ENCODE assay signal across 8 mouse cellular contexts in the genomic region with DNA sequence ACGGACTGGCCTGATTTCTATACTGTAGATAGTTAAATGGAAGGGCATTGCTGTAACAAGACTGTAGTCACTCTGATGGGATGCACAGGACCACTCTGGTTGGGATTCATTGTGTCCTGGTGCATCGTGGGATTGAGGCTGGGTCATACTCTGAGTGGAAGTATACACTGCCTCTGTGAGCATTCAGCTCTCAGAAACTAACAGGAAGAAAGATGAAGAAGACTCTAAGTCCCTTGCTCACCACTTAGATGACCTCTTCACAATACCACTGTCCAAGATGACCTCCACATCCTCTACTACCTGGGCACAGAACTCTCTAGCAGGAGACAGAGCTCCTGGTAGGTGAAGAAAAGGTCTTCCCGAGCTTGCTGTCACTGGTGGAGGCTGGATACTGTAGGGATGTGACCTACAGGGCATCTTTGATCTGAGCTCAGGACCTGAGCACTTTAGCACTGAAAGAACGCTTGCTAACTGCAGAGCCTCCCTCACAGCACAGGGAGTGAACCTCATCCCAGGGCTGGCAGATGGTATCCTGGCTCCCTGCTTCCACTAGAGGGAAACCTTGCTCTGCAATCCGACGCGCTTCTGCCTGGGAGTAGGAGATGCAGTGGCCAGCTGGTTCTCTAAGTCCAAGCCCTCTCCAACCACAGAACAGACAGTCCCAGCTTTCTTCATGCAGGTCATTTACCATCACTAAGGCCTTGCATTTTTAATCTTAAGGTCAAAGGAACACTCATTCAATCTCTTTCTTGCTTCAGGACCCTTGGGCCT. TPM values are rescaled to one million over a fixed set of nuclear protein-coding genes. Genes with fewer than 3 reads are reported as not detected.
A peak's percentile ranks its signal among the peaks of the same experiment; 100 is the strongest.
DNase-seq lines count a peak whose midpoint lies in the region; ATAC-seq lines count a peak whose summit lies in the region.

No protein-coding gene starts in this region.

- no peak overlapping the region for H3K9ac ChIP-seq in forebrain, embryonic 13.5 days
- no peak overlapping the region for H3K9ac ChIP-seq in hindbrain, embryonic 16.5 days (ENCODE audit: low read depth, low read length)
- H3K9ac ChIP-seq in stomach, embryonic 14.5 days (replicated peaks; ENCODE audit: low read depth, low read length): no peak overlapping the region

- DNase-seq in layer of hippocampus, adult 11-12 months (ENCODE audit: low spot score): peak; percentile 75
- no peak for DNase-seq in layer of hippocampus, adult 9-10 months (ENCODE audit: low spot score)
- peak; percentile 20 for DNase-seq in c-Kit-positive CD71-positive TER-119-positive erythroid progenitor cells, embryonic 14.5 days (ENCODE audit: low spot score)
- peak; percentile 76 for DNase-seq in left cerebral cortex, postnatal 4 days
- peak; percentile 85 for DNase-seq in mesoderm, embryonic 11.5 days (ENCODE audit: low read depth, low spot score)

- H3K27me3 ChIP-seq in forebrain, embryonic 13.5 days: no peaks in the 10 kb centered on the region
- H3K27me3 ChIP-seq in hindbrain, embryonic 16.5 days (replicated peaks; ENCODE audit: control insufficient read depth, insufficient read depth, low read length): no peaks in the 10 kb centered on the region
- H3K27me3 ChIP-seq in stomach, embryonic 14.5 days (ENCODE audit: control insufficient read depth, insufficient read depth, low read length): no peaks in the 10 kb centered on the region

- intact Hi-C loops in left cerebral cortex, postnatal 4 days (cut with DNase I): loop anchor here (2.0 to 5.0 kb wide), 3 partner anchors 49 to 328 kb away; partner anchors contain the start of gene Stum

- ATAC-seq in forebrain, embryonic 13.5 days: peak; percentile 87
- ATAC-seq in hindbrain, embryonic 16.5 days: peak; percentile 92
- ATAC-seq in stomach, embryonic 14.5 days (ENCODE audit: insufficient number of reproducible peaks, insufficient read depth, low FRiP score, low read depth): peak; percentile 83

- H3K36me3 ChIP-seq in forebrain, embryonic 13.5 days (ENCODE audit: poor library complexity, severe bottlenecking): no peaks in the 10 kb centered on the region
- H3K36me3 ChIP-seq in hindbrain, embryonic 16.5 days (ENCODE audit: control insufficient read depth, insufficient read depth, low read length): no peaks in the 10 kb centered on the region
- H3K36me3 ChIP-seq in stomach, embryonic 14.5 days (ENCODE audit: control insufficient read depth, insufficient read depth, low read length): no peaks in the 10 kb centered on the region

- no peak overlapping the region for H3K27ac ChIP-seq in forebrain, embryonic 13.5 days
- H3K27ac ChIP-seq in hindbrain, embryonic 16.5 days (ENCODE audit: low read depth, low read length): no peak overlapping the region
- no peak overlapping the region for H3K27ac ChIP-seq in stomach, embryonic 14.5 days (ENCODE audit: low read length)

- no peak overlapping the region for H3K4me2 ChIP-seq in forebrain, embryonic 13.5 days
- H3K4me2 ChIP-seq in hindbrain, embryonic 16.5 days (ENCODE audit: low read length): no peak overlapping the region
- H3K4me2 ChIP-seq in stomach, embryonic 14.5 days (replicated peaks; ENCODE audit: low read depth, low read length): no peak overlapping the region

- peaks cover 20% of the 10 kb centered on the region for H3K4me1 ChIP-seq in forebrain, embryonic 13.5 days
- peaks cover 11% of the 10 kb centered on the region for H3K4me1 ChIP-seq in hindbrain, embryonic 16.5 days (ENCODE audit: control insufficient read depth, insufficient read depth, low read depth, low read length)
- H3K4me1 ChIP-seq in stomach, embryonic 14.5 days (ENCODE audit: control insufficient read depth, insufficient read depth, low read length): peaks cover 18% of the 10 kb centered on the region; the same call in 1 of the 2 replicates

- no peaks in the 10 kb centered on the region for H3K9me3 ChIP-seq in forebrain, embryonic 13.5 days (replicated peaks)
- no peaks in the 10 kb centered on the region for H3K9me3 ChIP-seq in hindbrain, embryonic 16.5 days (ENCODE audit: control insufficient read depth, low read length)
- H3K9me3 ChIP-seq in stomach, embryonic 14.5 days (ENCODE audit: control insufficient read depth, low read depth, low read length): no peaks in the 10 kb centered on the region

- H3K4me3 ChIP-seq in forebrain, embryonic 13.5 days: no peak overlapping the region
- no peak overlapping the region for H3K4me3 ChIP-seq in hindbrain, embryonic 16.5 days (ENCODE audit: low read length)
- no peak overlapping the region for H3K4me3 ChIP-seq in stomach, embryonic 14.5 days (ENCODE audit: low read depth, low read length)

- 22% methylated on average over 7 of the region's 7 CpGs for WGBS in forebrain, embryonic 13.5 days
- 21% methylated on average over 7 of the region's 7 CpGs for WGBS in hindbrain, embryonic 16.5 days
- WGBS in stomach, embryonic 14.5 days: 17% methylated on average over 7 of the region's 7 CpGs

RNA-seq across cellular contexts. Expression of gene Stum, which starts 49.3 kb away (rescaled TPM):
- polyA plus RNA-seq in forebrain, embryonic 13.5 days (2015; fragmentation: Nextera tagmentation; extraction: Ambion mirVana): 0.67 and 1.4 TPM in 2 replicates
- 15.1 and 18.6 TPM in 2 replicates for polyA plus RNA-seq in hindbrain, embryonic 16.5 days (2015; fragmentation: Nextera tagmentation; extraction: Ambion mirVana)
- total RNA-seq in left cerebral cortex, postnatal 4 days (2021): 10 to 100 TPM; 86.3 to 98.1 TPM
- polyA plus RNA-seq in stomach, embryonic 14.5 days (2014; fragmentation: Nextera tagmentation; extraction: Ambion mirVana): 1.2 and 2.3 TPM in 2 replicates
